Mouse (Mus musculus) inflammation-experienced regulatory T-cells, adult 6 months (primary cell): ENCODE data around the gene Gm4756. TPM values are rescaled to one million over a fixed set of nuclear protein-coding genes. Genes with fewer than 3 reads are reported as not detected.
"Not testable (repeated sequence)": the region's sequence is repeated elsewhere in the genome, so short reads cannot be mapped to it uniquely, and the experiment has no call there.

Source experiments
- ATAC-seq: one replicate; pipeline ENCODE4 v1.8.0; 2017
- polyA plus RNA-seq, 3 experiments: library from polyadenylated mRNA; unstranded; fragments of 100-300 nt; shearing (Covaris generic); gene quantifications; one replicate each; pipeline ENCODE4 v1.2.1; 2017

Gene Gm4756
- under 1 TPM in 1 of 3 experiments, not detected in 2; 0.32 TPM for polyA plus RNA-seq

- no peak for ATAC-seq
These were observed at the start of gene Gm4756 for GRCm38 (mm10) chr12:72649611-72650330. Gene Gm4756, minus strand, starts transcription at chr12:72649661.

- no peak for ATAC-seq
These were observed 45.5 kb upstream of the Gm4756 start for GRCm38 (mm10) chr12:72694901-72695463.

- peak; percentile 32 for ATAC-seq
These were observed 45.0 kb upstream of the Gm4756 start for GRCm38 (mm10) chr12:72694438-72694837.

GRCm38 (mm10) chr12:72693895-72694294 is 44.4 kb upstream of the Gm4756 start:
- ATAC-seq, result peak; percentile 74

- ATAC-seq, result not testable (repeated sequence)
These were observed 38.8 kb upstream of the Gm4756 start for GRCm38 (mm10) chr12:72688281-72688680.

GRCm38 (mm10) chr12:72687741-72688140 is 38.3 kb upstream of the Gm4756 start:
- ATAC-seq, result not testable (repeated sequence)

GRCm38 (mm10) chr12:72686566-72686965 is 37.1 kb upstream of the Gm4756 start:
- ATAC-seq, result not testable (repeated sequence)

- ATAC-seq, result no peak
These were observed 34.2 kb upstream of the Gm4756 start for GRCm38 (mm10) chr12:72683612-72684011.

- ATAC-seq, result no peak
These were observed 33.2 kb upstream of the Gm4756 start for GRCm38 (mm10) chr12:72682511-72683282.

- ATAC-seq, result no peak
These were observed 32.5 kb upstream of the Gm4756 start for GRCm38 (mm10) chr12:72681919-72682318.

GRCm38 (mm10) chr12:72679635-72680034 is 30.2 kb upstream of the Gm4756 start:
- ATAC-seq, result no peak

- ATAC-seq, result no peak
These were observed 25.4 kb upstream of the Gm4756 start for GRCm38 (mm10) chr12:72674820-72675219.

- ATAC-seq, result no peak
These were observed 24.8 kb upstream of the Gm4756 start for GRCm38 (mm10) chr12:72674079-72674797.

GRCm38 (mm10) chr12:72671516-72672135 is 22.2 kb upstream of the Gm4756 start:
- no peak for ATAC-seq

- no peak for ATAC-seq
These were observed 21.5 kb upstream of the Gm4756 start for GRCm38 (mm10) chr12:72670921-72671320.

- ATAC-seq, result no peak
These were observed 18.5 kb upstream of the Gm4756 start for GRCm38 (mm10) chr12:72667868-72668469.

GRCm38 (mm10) chr12:72666015-72666414 is 16.6 kb upstream of the Gm4756 start:
- ATAC-seq, result no peak

GRCm38 (mm10) chr12:72664735-72665337 is 15.4 kb upstream of the Gm4756 start, which contains the start of gene Dhrs7:
Gene Dhrs7, minus strand, starts transcription at chr12:72664909.
- peak; percentile 96 for ATAC-seq

GRCm38 (mm10) chr12:72664020-72664734 is 14.7 kb upstream of the Gm4756 start:
- ATAC-seq, result peak; percentile 16

GRCm38 (mm10) chr12:72655775-72656174 is 6.3 kb upstream of the Gm4756 start:
- ATAC-seq, result no peak

GRCm38 (mm10) chr12:72654698-72655097 is 5.2 kb upstream of the Gm4756 start:
- peak; percentile 43 for ATAC-seq
